Comparison of ENCODE assay signal across 9 mouse cellular contexts in genomic region chr19:31665007-31665406, GRCm38 (mm10).
DNase-seq lines count a peak whose midpoint lies in the region; ATAC-seq and TF ChIP-seq lines count a peak whose summit lies in the region.
"Had no signal": no experiment of that assay in that cellular context is flagged by ENCODE, and none has a peak within 500 bp of the region (broad histone marks: within the 10 kb centered on the region; RNA-seq: fewer than 3 reads in every experiment).

No protein-coding gene starts in this region.

- TF ChIP-seq CTCF in stomach, postnatal 0 days (IDR thresholded peaks at IDR 0.05; ENCODE audit: low read depth), result no peak

- H3K27ac ChIP-seq in heart, embryonic 10.5 days, result peak overlapping the region; percentile 83
- H3K27ac ChIP-seq in forebrain, embryonic 16.5 days (ENCODE audit: low read length), result no peak overlapping the region
- H3K27ac ChIP-seq in liver, embryonic 11.5 days (ENCODE audit: low read depth, low read length), result no peak overlapping the region
- H3K27ac ChIP-seq in stomach, postnatal 0 days (replicated peaks), result peak overlapping the region; percentile 84

- H3K4me2 ChIP-seq in forebrain, embryonic 16.5 days (ENCODE audit: low read length), result peak overlapping the region; percentile 99
- H3K4me2 ChIP-seq in liver, embryonic 11.5 days, result peak overlapping the region; percentile 91
- peak overlapping the region; percentile 76 for H3K4me2 ChIP-seq in stomach, postnatal 0 days (replicated peaks; ENCODE audit: low read depth)

- H3K27me3 ChIP-seq in heart, embryonic 10.5 days (ENCODE audit: insufficient read depth, poor library complexity, severe bottlenecking), result no peaks in the 10 kb centered on the region
- H3K27me3 ChIP-seq in forebrain, embryonic 16.5 days (replicated peaks; ENCODE audit: control insufficient read depth, insufficient read depth, low read length), result no peaks in the 10 kb centered on the region
- peaks cover 24% of the 10 kb centered on the region for H3K27me3 ChIP-seq in liver, embryonic 11.5 days (replicated peaks; ENCODE audit: control insufficient read depth, insufficient read depth, low read length)
- H3K27me3 ChIP-seq in stomach, postnatal 0 days (ENCODE audit: control insufficient read depth, insufficient read depth, low read length), result no peaks in the 10 kb centered on the region
- H3K27me3 ChIP-seq: CH12.LX had no signal

- no peak for TF ChIP-seq EP300 in stomach, postnatal 0 days (optimal IDR thresholded peaks at IDR 0.05)

- ATAC-seq in forebrain, embryonic 16.5 days, result no peak
- ATAC-seq in liver, embryonic 11.5 days (replicated peaks; ENCODE audit: low FRiP score), result no peak
- ATAC-seq in stomach, postnatal 0 days (ENCODE audit: low FRiP score, low TSS enrichment), result no peak
- ATAC-seq in erythroid progenitor cell, adult 5-6 weeks (replicated peaks; ENCODE audit: low FRiP score, poor library complexity, severe bottlenecking), result no peak

- 3% methylated on average over 8 of the region's 8 CpGs for whole genome bisulfite sequencing in heart, embryonic 10.5 days
- WGBS in forebrain, embryonic 16.5 days, result 11% methylated on average over 8 of the region's 8 CpGs
- WGBS in liver, embryonic 11.5 days, result 12% methylated on average over 8 of the region's 8 CpGs
- WGBS in stomach, postnatal 0 days, result 9% methylated on average over 8 of the region's 8 CpGs

- H3K4me3 ChIP-seq in heart, embryonic 10.5 days, result peak overlapping the region; percentile 70
- H3K4me3 ChIP-seq in forebrain, embryonic 16.5 days (replicated peaks; ENCODE audit: low read length), result peak overlapping the region; percentile 82
- peak overlapping the region; percentile 57 for H3K4me3 ChIP-seq in liver, embryonic 11.5 days (ENCODE audit: low read depth, low read length)
- peak overlapping the region; percentile 59 for H3K4me3 ChIP-seq in stomach, postnatal 0 days (ENCODE audit: low read depth, low read length)

- H3K4me1 ChIP-seq in heart, embryonic 10.5 days, result peaks cover 10% of the 10 kb centered on the region
- H3K4me1 ChIP-seq in forebrain, embryonic 16.5 days (replicated peaks; ENCODE audit: control insufficient read depth, insufficient read depth, low read length), result peaks cover 11% of the 10 kb centered on the region
- peaks cover 5% of the 10 kb centered on the region for H3K4me1 ChIP-seq in liver, embryonic 11.5 days (replicated peaks; ENCODE audit: control insufficient read depth, insufficient read depth, low read length)
- no peaks in the 10 kb centered on the region; the same call in 1 of the 2 replicates for H3K4me1 ChIP-seq in stomach, postnatal 0 days (replicated peaks; ENCODE audit: control insufficient read depth, insufficient read depth)

- peak; percentile 74 for DNase-seq in heart, embryonic 10.5 days (ENCODE audit: low spot score)
- no peak for DNase-seq in heart, postnatal 10 days
- DNase-seq in ES-CJ7 (ENCODE audit: low read depth, low spot score), result peak; percentile 25
- DNase-seq in liver, embryonic 11.5 days (ENCODE audit: low spot score), result no peak
- DNase-seq in stomach, postnatal 0 days (ENCODE audit: low spot score), result no peak
- DNase-seq in kidney, postnatal 14 days, result no peak

- no peaks in the 10 kb centered on the region for H3K9me3 ChIP-seq in heart, embryonic 10.5 days
- H3K9me3 ChIP-seq in forebrain, embryonic 16.5 days (ENCODE audit: control insufficient read depth, low read length), result no peaks in the 10 kb centered on the region
- H3K9me3 ChIP-seq in liver, embryonic 11.5 days (ENCODE audit: control insufficient read depth, low read length), result no peaks in the 10 kb centered on the region
- H3K9me3 ChIP-seq in stomach, postnatal 0 days (ENCODE audit: control insufficient read depth, low read length), result no peaks in the 10 kb centered on the region

- intact Hi-C loops in heart, postnatal 10 days (cut with DNase I), result no loop called here

- peak overlapping the region; percentile 51 for H3K9ac ChIP-seq in forebrain, embryonic 16.5 days (replicated peaks; ENCODE audit: low read depth, low read length)
- no peak overlapping the region for H3K9ac ChIP-seq in liver, embryonic 11.5 days (ENCODE audit: low read depth, low read length)
- H3K9ac ChIP-seq in stomach, postnatal 0 days (ENCODE audit: low read length), result peak overlapping the region; percentile 65

- H3K36me3 ChIP-seq in heart, embryonic 10.5 days, result no peaks in the 10 kb centered on the region
- H3K36me3 ChIP-seq in forebrain, embryonic 16.5 days (ENCODE audit: control insufficient read depth, insufficient read depth), result no peaks in the 10 kb centered on the region
- no peaks in the 10 kb centered on the region for H3K36me3 ChIP-seq in liver, embryonic 11.5 days (ENCODE audit: control insufficient read depth, insufficient read depth, low read length)
- H3K36me3 ChIP-seq in stomach, postnatal 0 days (ENCODE audit: control insufficient read depth, insufficient read depth, low read length), result no peaks in the 10 kb centered on the region

Comparison
In these comparisons a context has a peak if more than half of its experiments do, and no peak if none do; other contexts are left out.
1. DNase-seq: peak in heart, embryonic 10.5 days (single experiment) and ES-CJ7 (single experiment); none in heart, postnatal 10 days (0 of 2), liver, embryonic 11.5 days (single experiment), stomach, postnatal 0 days (single experiment) and kidney, postnatal 14 days (single experiment).
2. H3K27ac ChIP-seq: peak in heart, embryonic 10.5 days (single experiment) and stomach, postnatal 0 days (single experiment); none in forebrain, embryonic 16.5 days (single experiment) and liver, embryonic 11.5 days (single experiment).
3. Peak in every context shown above with its lines, with median percentiles within 50 percentile points of each other: H3K4me3 ChIP-seq and H3K4me2 ChIP-seq.